Mouse (Mus musculus) midbrain, postnatal 0 days (tissue): ENCODE measurements around the gene Pold2. TPM values are rescaled to one million over a fixed set of nuclear protein-coding genes. Genes with fewer than 3 reads are reported as not detected.

Source experiments
- ATAC-seq: fragments of 200-750 bp; cut with Nextera tagmentation; 2 replicates; pipeline ENCODE4 v1.8.0; 2017; ENCODE audit warnings: moderate number of reproducible peaks, mild to moderate bottlenecking, moderate TSS enrichment, moderate library complexity; ENCODE audit not compliant: low FRiP score
- DNase-seq: peaks from one replicate; pipeline ENCODE4 v3.0.0-alpha.2; 2015; ENCODE audit warnings: low spot score
- H3K27ac ChIP-seq: fragments of 300-500 bp; sonication (generic); 2 replicates; pipeline ENCODE4 v1.5.1; 2014; ENCODE audit warnings: low read depth, mild to moderate bottlenecking, low read length, mixed read lengths
- H3K27me3 ChIP-seq: fragments of 300-500 bp; sonication (generic); 2 replicates; pipeline ENCODE4 v1.6.1; 2014; ENCODE audit warnings: low read length, control low read depth, mixed read lengths; ENCODE audit not compliant: insufficient read depth
- H3K36me3 ChIP-seq: fragments of 300-500 bp; sonication (generic); 2 replicates; pipeline ENCODE4 v1.6.1; 2014; ENCODE audit warnings: low read length, control low read depth, mixed read lengths; ENCODE audit not compliant: insufficient read depth
- H3K4me1 ChIP-seq: fragments of 300-500 bp; sonication (generic); 2 replicates; pipeline ENCODE4 v1.6.1; 2014; ENCODE audit warnings: mild to moderate bottlenecking, control low read depth, antibody characterized with exemption, low read length, mixed read lengths; ENCODE audit not compliant: insufficient read depth
- H3K4me2 ChIP-seq: fragments of 300-500 bp; sonication (generic); 2 replicates; pipeline ENCODE4 v1.6.1; 2014; ENCODE audit warnings: low read depth, mild to moderate bottlenecking, low read length, mixed read lengths; ENCODE audit not compliant: poor library complexity, severe bottlenecking
- H3K4me3 ChIP-seq: fragments of 300-500 bp; sonication (generic); 2 replicates; pipeline ENCODE4 v1.5.1; 2014; ENCODE audit warnings: low read depth, mild to moderate bottlenecking, low read length, moderate library complexity
- H3K9ac ChIP-seq: fragments of 300-500 bp; sonication (generic); replicated peaks from 2 replicates; pipeline ENCODE4 v1.6.1; 2014; ENCODE audit warnings: mild to moderate bottlenecking, low read length, moderate library complexity, mixed read lengths; ENCODE audit not compliant: poor library complexity, severe bottlenecking
- H3K9me3 ChIP-seq: fragments of 300-500 bp; sonication (generic); 2 replicates; pipeline ENCODE4 v1.6.1; 2016; ENCODE audit warnings: low read length, control low read depth
- CTCF ChIP-seq: IDR thresholded peaks from 2 replicates; pipeline ENCODE4 v1.5.1; 2016; ENCODE audit warnings: antibody characterized with exemption, mild to moderate bottlenecking
- WGBS: fragments of 180-500 bp; shearing (Covaris S2); extraction: QIAGEN DNeasy Blood & Tissue Kit; methylation state at CpG from one replicate; pipeline ENCODE4 v1.1.7; 2014; 5-methylcytosine and 5-hydroxymethylcytosine counted together
- polyA plus RNA-seq: library from polyadenylated mRNA; unstranded; fragments of >200 nt; fragmentation: Nextera tagmentation; extraction: Ambion mirVana; gene quantifications from 2 replicates; pipeline ENCODE4 v1.2.1, GENCODE M21; 2015
- total RNA-seq: library from RNA; depleted of rRNA; stranded (reverse); fragments of >200 nt; gene quantifications from 2 replicates; pipeline ENCODE4 v1.2.3, GENCODE M21; 2014

Pold2 gene
- total and polyA plus RNA-seq, 2 experiments from 2014 or later: 30.3 to 41.1 TPM

- Histone ChIP-seq H3K36me3 (no peaks in the 10 kb centered on the region), H3K9me3 (no peaks in the 10 kb centered on the region), H3K4me2 (no peak overlapping the region), H3K4me3 (no peak overlapping the region), H3K9ac (no peak overlapping the region), H3K27ac (no peak overlapping the region), H3K4me1 (no peaks in the 10 kb centered on the region), H3K27me3 (no peaks in the 10 kb centered on the region; the same call in 1 of the 2 replicates)
- ATAC-seq (no peak), DNase-seq (no peak)
- TF ChIP-seq CTCF: no peak
- WGBS: 72% methylated on average over 7 of the region's 7 CpGs
Observed at GRCm38 (mm10) chr11:5846639-5847345, 31.3 kb downstream of the Pold2 start.

- ATAC-seq: no peak
- no peak for TF ChIP-seq CTCF
- Histone ChIP-seq H3K4me3 (no peak overlapping the region), H3K4me1 (no peaks in the 10 kb centered on the region), H3K9ac (no peak overlapping the region), H3K27ac (no peak overlapping the region), H3K36me3 (no peaks in the 10 kb centered on the region), H3K9me3 (no peaks in the 10 kb centered on the region), H3K4me2 (no peak overlapping the region), H3K27me3 (no peaks in the 10 kb centered on the region; the same call in 1 of the 2 replicates)
- DNase-seq: no peak
- 83% methylated on average over 3 of the region's 3 CpGs for WGBS
Observed at GRCm38 (mm10) chr11:5843131-5843530, 35.0 kb downstream of the Pold2 start.

- no peak for ATAC-seq
- Histone ChIP-seq H3K9me3 (no peaks in the 10 kb centered on the region), H3K36me3 (no peaks in the 10 kb centered on the region), H3K4me2 (no peak overlapping the region), H3K27me3 (no peaks in the 10 kb centered on the region), H3K4me1 (no peaks in the 10 kb centered on the region), H3K9ac (no peak overlapping the region), H3K4me3 (no peak overlapping the region), H3K27ac (no peak overlapping the region)
- no peak for DNase-seq
- no peak for TF ChIP-seq CTCF
- 93% methylated on average over 2 of the region's 2 CpGs for WGBS
Observed at GRCm38 (mm10) chr11:5841751-5842150, 36.3 kb downstream of the Pold2 start.

GRCm38 (mm10) chr11:5840346-5840745, 37.7 kb downstream of the Pold2 start:
- no peak for ATAC-seq
- WGBS: 80% methylated on average over 7 of the region's 7 CpGs

GRCm38 (mm10) chr11:5837251-5838246, 40.5 kb downstream of the Pold2 start, which contains the start of gene Polm:
Polm (minus strand) TSS chr11:5838016.
- Histone ChIP-seq H3K4me1 (no peaks in the 10 kb centered on the region), H3K4me2 (peak within 1 kb of the TSS; percentile 75), H3K4me3 (peak within 1 kb of the TSS; percentile 64), H3K9me3 (no peaks in the 10 kb centered on the region), H3K9ac (peak within 1 kb of the TSS; percentile 77), H3K27me3 (no peaks in the 10 kb centered on the region), H3K36me3 (no peaks in the 10 kb centered on the region; the same call in none of the 2 replicates), H3K27ac (peak within 1 kb of the TSS; percentile 74)
- ATAC-seq (peak; percentile 95), DNase-seq (peak; percentile 95)
- peak; percentile 82 for TF ChIP-seq CTCF
- under 1% methylated on average over 63 of the region's 63 CpGs for WGBS

More at GRCm38 (mm10) chr11:5840346-5840745, 37.7 kb downstream of the Pold2 start:
- Histone ChIP-seq H3K27me3 (no peaks in the 10 kb centered on the region), H3K9ac (no peak overlapping the region), H3K36me3 (no peaks in the 10 kb centered on the region), H3K4me2 (no peak overlapping the region), H3K4me3 (no peak overlapping the region), H3K4me1 (no peaks in the 10 kb centered on the region), H3K9me3 (no peaks in the 10 kb centered on the region), H3K27ac (no peak overlapping the region)
- TF ChIP-seq CTCF: no peak
- no peak for DNase-seq
